Mouse (Mus musculus): ENCODE data around the gene Adcy6.

GRCm38 (mm10) chr15:98591396-98591795, 18.5 kb downstream of the Adcy6 start:
- TF ChIP-seq CTCF (conservative IDR thresholded peaks at IDR 0.05; ENCODE audit: low read length) (no peak), POU5F1 (IDR thresholded peaks at IDR 0.05; ENCODE audit: borderline replicate concordance, low read length) (no peak), NANOG (IDR thresholded peaks at IDR 0.05; ENCODE audit: borderline replicate concordance, low read length) (no peak)

Measured in E14TG2a.4 (cell line).